In genomic region chr10:63886449-63887088, GRCm38 (mm10) we compare ENCODE assay signal across 10 mouse cellular contexts. TPM values are rescaled to one million over a fixed set of nuclear protein-coding genes. Genes with fewer than 3 reads are reported as not detected.
DNase-seq lines count a peak whose midpoint lies in the region; ATAC-seq lines count a peak whose summit lies in the region.
"Had no signal": no experiment of that assay in that cellular context is flagged by ENCODE, and none has a peak within 500 bp of the region (broad histone marks: within the 10 kb centered on the region; RNA-seq: fewer than 3 reads in every experiment).

No protein-coding gene starts in this region.

- no peak overlapping the region for H3K9ac ChIP-seq in forebrain, embryonic 14.5 days (ENCODE audit: low read length)
- no peak overlapping the region for H3K9ac ChIP-seq in forebrain, embryonic 12.5 days
- H3K9ac ChIP-seq in heart, embryonic 12.5 days = peak overlapping the region; percentile 9; the same call in 1 of the 2 replicates
- H3K9ac ChIP-seq: liver, embryonic 15.5 days had no signal

- no peaks in the 10 kb centered on the region for H3K4me1 ChIP-seq in forebrain, embryonic 14.5 days (ENCODE audit: control insufficient read depth, insufficient read depth, low read length)
- H3K4me1 ChIP-seq in forebrain, embryonic 12.5 days = no peaks in the 10 kb centered on the region
- H3K4me1 ChIP-seq in heart, embryonic 12.5 days (replicated peaks) = peaks cover 15% of the 10 kb centered on the region; the same call in 1 of the 2 replicates
- H3K4me1 ChIP-seq: liver, embryonic 15.5 days had no signal

- 81% methylated on average over 23 of the region's 23 CpGs for WGBS in forebrain, embryonic 14.5 days
- WGBS in forebrain, embryonic 12.5 days = 90% methylated on average over 23 of the region's 23 CpGs
- WGBS in heart, embryonic 12.5 days = 30% methylated on average over 23 of the region's 23 CpGs

- no peaks in the 10 kb centered on the region for H3K27me3 ChIP-seq in forebrain, embryonic 14.5 days (replicated peaks; ENCODE audit: control insufficient read depth, insufficient read depth, low read length)
- no peaks in the 10 kb centered on the region for H3K27me3 ChIP-seq in forebrain, embryonic 12.5 days
- no peaks in the 10 kb centered on the region for H3K27me3 ChIP-seq in heart, embryonic 12.5 days (replicated peaks)
- H3K27me3 ChIP-seq: liver, embryonic 15.5 days had no signal

- no peaks in the 10 kb centered on the region for H3K36me3 ChIP-seq in forebrain, embryonic 14.5 days (ENCODE audit: control insufficient read depth, insufficient read depth, low read length)
- no peaks in the 10 kb centered on the region for H3K36me3 ChIP-seq in forebrain, embryonic 12.5 days (replicated peaks)
- no peaks in the 10 kb centered on the region for H3K36me3 ChIP-seq in heart, embryonic 12.5 days
- H3K36me3 ChIP-seq: liver, embryonic 15.5 days had no signal

- H3K9me3 ChIP-seq in forebrain, embryonic 14.5 days (replicated peaks; ENCODE audit: control insufficient read depth, low read length) = no peaks in the 10 kb centered on the region
- H3K9me3 ChIP-seq in forebrain, embryonic 12.5 days = no peaks in the 10 kb centered on the region
- no peaks in the 10 kb centered on the region for H3K9me3 ChIP-seq in heart, embryonic 12.5 days (replicated peaks)
- H3K9me3 ChIP-seq: liver, embryonic 15.5 days had no signal

- no peak overlapping the region for H3K27ac ChIP-seq in forebrain, embryonic 14.5 days (ENCODE audit: low read depth, low read length)
- H3K27ac ChIP-seq in forebrain, embryonic 12.5 days = no peak overlapping the region
- H3K27ac ChIP-seq in heart, embryonic 12.5 days (ENCODE audit: poor library complexity, severe bottlenecking) = peak overlapping the region; percentile 72
- H3K27ac ChIP-seq: liver, embryonic 15.5 days had no signal

- no peak overlapping the region for H3K4me2 ChIP-seq in forebrain, embryonic 14.5 days (ENCODE audit: low read length)
- H3K4me2 ChIP-seq in forebrain, embryonic 12.5 days = no peak overlapping the region
- H3K4me2 ChIP-seq in heart, embryonic 12.5 days = peak overlapping the region; percentile 66
- H3K4me2 ChIP-seq: liver, embryonic 15.5 days had no signal

- no peak overlapping the region for H3K4me3 ChIP-seq in forebrain, embryonic 14.5 days (ENCODE audit: low read depth, low read length)
- no peak overlapping the region for H3K4me3 ChIP-seq in forebrain, embryonic 12.5 days (replicated peaks)
- H3K4me3 ChIP-seq in heart, embryonic 12.5 days = peak overlapping the region; percentile 36
- H3K4me3 ChIP-seq: liver, embryonic 15.5 days had no signal

- peak; percentile 33 for DNase-seq in forebrain, embryonic 14.5 days (ENCODE audit: low spot score)
- peak; percentile 3 for DNase-seq in ovary, postnatal 36 days (ENCODE audit: low spot score)
- DNase-seq in ovary, postnatal 14 days (ENCODE audit: low spot score) = no peak
- DNase-seq in lung, postnatal 4 days = peak; percentile 6 to 29
- DNase-seq in embryo, embryonic 10 days (ENCODE audit: low spot score) = no peak
- no peak for DNase-seq in frontal cortex, adult 2 months (ENCODE audit: extremely low spot score in 1 of 2, low spot score in 1 of 2)

- peak; percentile 37; the same call in 1 of the 2 replicates for ATAC-seq in forebrain, embryonic 14.5 days
- no peak for ATAC-seq in forebrain, embryonic 12.5 days (ENCODE audit: low FRiP score)
- no peak for ATAC-seq in heart, embryonic 12.5 days (ENCODE audit: insufficient number of reproducible peaks, low FRiP score)

RNA-seq across cellular contexts. Expression of gene Gm10118, which starts 40.7 kb away (rescaled TPM):
- 0.28 and 1.2 TPM in 2 replicates for polyA plus RNA-seq in forebrain, embryonic 14.5 days (2014; fragmentation: Nextera tagmentation; extraction: Ambion mirVana)
- 0.14 and 0.26 TPM in 2 replicates for polyA plus RNA-seq in forebrain, embryonic 12.5 days (2016; fragmentation: Nextera tagmentation; extraction: Ambion mirVana)
- 2.6 and 3.1 TPM in 2 replicates for polyA plus RNA-seq in heart, embryonic 12.5 days (2016; fragmentation: Nextera tagmentation; extraction: Ambion mirVana)
- 2.9 and 3.1 TPM in 2 replicates for polyA plus RNA-seq in frontal cortex, adult 2 months (2012; rRNA removed)
- polyA plus RNA-seq: large intestine, adult 2 months; liver, embryonic 15.5 days had no signal

Comparison
In these comparisons a context has a peak if more than half of its experiments do, and no peak if none do; other contexts are left out.
1. DNase-seq: peak in forebrain, embryonic 14.5 days (single experiment), ovary, postnatal 36 days (single experiment) and lung, postnatal 4 days (2 of 2); none in ovary, postnatal 14 days (single experiment), embryo, embryonic 10 days (single experiment) and frontal cortex, adult 2 months (0 of 2).